Mouse (Mus musculus) embryonic facial prominence, embryonic 13.5 days (tissue): ENCODE data around the gene Zfp882. TPM values are rescaled to one million over a fixed set of nuclear protein-coding genes. Genes with fewer than 3 reads are reported as not detected.

Experiments used
- ATAC-seq: fragments of 200-750 bp; cut with Nextera tagmentation; 2 replicates; pipeline ENCODE4 v1.8.0; 2017; ENCODE audit warnings: low read depth; ENCODE audit not compliant: insufficient number of reproducible peaks, insufficient read depth, low FRiP score, low TSS enrichment
- H3K27ac ChIP-seq: fragments of 300-500 bp; sonication (generic); 2 replicates; pipeline ENCODE4 v1.5.1; 2015; ENCODE audit warnings: moderate library complexity, mild to moderate bottlenecking, inconsistent platforms
- H3K27me3 ChIP-seq: fragments of 300-500 bp; sonication (generic); 2 replicates; pipeline ENCODE4 v1.6.1; 2015; ENCODE audit warnings: mild to moderate bottlenecking, inconsistent platforms
- H3K36me3 ChIP-seq: fragments of 300-500 bp; sonication (generic); 2 replicates; pipeline ENCODE4 v1.6.1; 2015; ENCODE audit warnings: mild to moderate bottlenecking, inconsistent platforms
- H3K4me1 ChIP-seq: fragments of 300-500 bp; sonication (generic); 2 replicates; pipeline ENCODE4 v1.6.1; 2015; ENCODE audit warnings: inconsistent platforms
- H3K4me2 ChIP-seq: fragments of 300-500 bp; sonication (generic); 2 replicates; pipeline ENCODE4 v1.6.1; 2015; ENCODE audit warnings: moderate library complexity, mild to moderate bottlenecking, inconsistent platforms
- H3K4me3 ChIP-seq: fragments of 300-500 bp; sonication (generic); 2 replicates; pipeline ENCODE4 v1.5.1; 2015; ENCODE audit warnings: mild to moderate bottlenecking, inconsistent platforms
- H3K9ac ChIP-seq: fragments of 300-500 bp; sonication (generic); 2 replicates; pipeline ENCODE4 v1.6.1; 2015; ENCODE audit warnings: mild to moderate bottlenecking, inconsistent platforms
- H3K9me3 ChIP-seq: fragments of 300-500 bp; sonication (generic); 2 replicates; pipeline ENCODE4 v1.6.1; 2016; ENCODE audit warnings: inconsistent platforms
- WGBS: fragments of 180-500 bp; shearing (Covaris S2); methylation state at CpG from one replicate; pipeline ENCODE4 v1.1.7; 2015; ENCODE audit warnings: mixed read lengths; 5-methylcytosine and 5-hydroxymethylcytosine counted together
- polyA plus RNA-seq: library from polyadenylated mRNA; unstranded; fragments of >200 nt; fragmentation: Nextera tagmentation; extraction: Ambion mirVana; gene quantifications from 2 replicates; pipeline ENCODE4 v1.2.1, GENCODE M21; 2015

The Zfp882 gene
- polyA plus RNA-seq, 1 experiment from 2014 or later = 10.2 TPM

- H3K4me1 ChIP-seq = peaks cover 15% of the 10 kb centered on the region
- 96% methylated on average over 9 of the region's 9 CpGs for WGBS
- peaks cover 19% of the 10 kb centered on the region for H3K9me3 ChIP-seq
- no peak for ATAC-seq
- H3K4me2 ChIP-seq = no peak overlapping the region
- H3K9ac ChIP-seq = no peak overlapping the region
- peaks cover 28% of the 10 kb centered on the region for H3K36me3 ChIP-seq
- no peaks in the 10 kb centered on the region for H3K27me3 ChIP-seq
- H3K27ac ChIP-seq = no peak overlapping the region
- no peak overlapping the region for H3K4me3 ChIP-seq
Observed at GRCm38 (mm10) chr8:71954666-71955065, 46.3 kb downstream of the Zfp882 start.

DNA sequence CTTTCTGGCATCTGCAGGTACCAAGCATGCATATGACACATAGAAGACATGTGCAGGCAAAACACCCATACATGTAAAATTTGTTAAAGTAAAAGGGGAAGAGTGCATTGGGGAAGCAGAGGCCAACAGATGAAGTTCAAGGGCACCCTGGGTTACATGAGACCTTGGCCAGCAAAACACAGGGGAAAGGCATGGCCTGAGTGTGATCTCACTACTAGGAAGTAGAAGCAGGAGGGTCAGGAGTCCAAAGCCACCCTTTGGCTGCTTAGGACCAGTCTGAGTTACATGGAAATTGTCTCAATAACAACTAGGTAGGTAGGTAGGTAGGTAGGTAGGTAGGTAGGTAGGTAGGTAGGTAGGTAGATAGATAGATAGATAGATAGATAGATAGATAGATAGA, 52.1 kb downstream of the Zfp882 start:
- H3K27me3 ChIP-seq = no peaks in the 10 kb centered on the region
- no peak overlapping the region for H3K4me3 ChIP-seq
- H3K4me1 ChIP-seq = no peaks in the 10 kb centered on the region
- ATAC-seq = no peak
- H3K4me2 ChIP-seq = no peak overlapping the region
- H3K9ac ChIP-seq = no peak overlapping the region
- no peak overlapping the region for H3K27ac ChIP-seq
- peaks cover 26% of the 10 kb centered on the region for H3K36me3 ChIP-seq
- H3K9me3 ChIP-seq = peaks cover 11% of the 10 kb centered on the region

DNA sequence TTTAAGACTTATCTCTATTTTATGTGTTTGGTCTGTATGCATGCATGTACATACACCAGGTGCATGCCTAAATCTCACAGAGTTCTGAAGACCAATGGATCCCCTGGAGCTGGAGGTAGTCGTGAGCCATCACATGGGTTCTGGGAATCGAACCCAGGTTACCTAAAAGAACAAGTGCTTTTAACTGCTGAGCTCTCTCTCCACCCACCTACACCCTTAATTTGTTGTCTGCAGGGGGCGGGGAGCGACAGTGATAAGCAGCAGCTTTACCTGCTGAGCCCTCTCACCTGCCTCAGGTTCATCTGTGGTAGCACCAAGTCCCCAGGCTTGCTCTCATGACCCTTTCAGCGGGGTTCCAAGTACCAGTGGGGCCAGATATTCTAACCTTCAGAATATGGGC, 53.4 kb downstream of the Zfp882 start:
- Histone ChIP-seq H3K9ac (no peak overlapping the region), H3K4me1 (no peaks in the 10 kb centered on the region), H3K36me3 (peaks cover 40% of the 10 kb centered on the region), H3K4me3 (no peak overlapping the region), H3K4me2 (no peak overlapping the region), H3K9me3 (peaks cover 8% of the 10 kb centered on the region), H3K27ac (no peak overlapping the region), H3K27me3 (no peaks in the 10 kb centered on the region)
- ATAC-seq = no peak
- 86% methylated on average over 5 of the region's 5 CpGs for WGBS

DNA sequence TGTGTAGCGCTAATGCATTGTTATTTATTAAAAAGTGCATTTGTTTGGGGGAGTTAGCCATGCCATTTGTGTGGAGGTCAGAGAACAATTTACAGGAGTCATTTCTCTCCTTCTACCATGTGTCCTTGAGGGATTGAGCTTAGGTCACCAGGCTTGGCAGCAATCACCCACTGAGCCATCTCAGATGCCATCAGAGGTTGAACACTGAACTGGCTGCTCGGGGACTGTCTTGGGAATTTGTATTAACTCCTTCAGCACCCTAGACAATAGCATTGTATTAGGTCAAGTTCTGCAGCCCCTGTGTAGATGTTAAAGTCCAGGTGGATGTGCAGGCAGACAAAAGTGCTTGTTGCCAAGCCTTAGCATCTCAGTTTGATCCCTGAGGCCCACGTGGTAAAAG, 55.6 kb downstream of the Zfp882 start:
- H3K9me3 ChIP-seq = peaks cover 7% of the 10 kb centered on the region; the same call in 1 of the 2 replicates
- H3K4me2 ChIP-seq = no peak overlapping the region
- H3K9ac ChIP-seq = no peak overlapping the region
- no peak for ATAC-seq
- H3K4me1 ChIP-seq = no peaks in the 10 kb centered on the region
- peaks cover 57% of the 10 kb centered on the region for H3K36me3 ChIP-seq
- H3K27me3 ChIP-seq = no peaks in the 10 kb centered on the region
- H3K27ac ChIP-seq = no peak overlapping the region
- H3K4me3 ChIP-seq = no peak overlapping the region
- 83% methylated on average over 3 of the region's 3 CpGs for WGBS

DNA sequence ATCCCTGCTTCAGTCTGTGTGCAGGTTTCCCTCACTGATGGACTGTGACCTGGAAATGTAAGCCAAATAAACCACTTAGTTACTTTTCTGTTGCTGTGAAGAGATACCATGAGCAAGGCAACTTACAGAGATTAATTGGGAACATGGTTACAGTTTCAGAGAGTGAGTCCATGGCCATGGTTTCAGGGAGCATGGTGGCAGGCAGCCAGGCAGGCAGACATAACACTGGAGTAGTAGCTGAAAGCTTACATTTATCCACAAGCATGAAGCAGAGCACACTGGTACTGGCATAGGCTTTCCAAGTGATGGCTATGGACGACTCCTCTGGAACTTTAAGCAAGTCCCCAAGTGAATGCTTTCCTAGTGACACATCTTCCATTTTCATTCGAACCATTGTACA, 56.8 kb downstream of the Zfp882 start:
- no peak for ATAC-seq
- Histone ChIP-seq H3K4me3 (no peak overlapping the region), H3K4me1 (no peaks in the 10 kb centered on the region), H3K9ac (no peak overlapping the region), H3K27ac (no peak overlapping the region), H3K9me3 (peaks cover 7% of the 10 kb centered on the region; the same call in 1 of the 2 replicates), H3K4me2 (no peak overlapping the region), H3K36me3 (peaks cover 66% of the 10 kb centered on the region), H3K27me3 (no peaks in the 10 kb centered on the region)
- 95% methylated on average over 2 of the region's 2 CpGs for WGBS

Other genes starting within 250 kb of the Zfp882 start
- gene Unc13a, start 236.9 kb upstream of the Zfp882 start, polyA plus RNA-seq = 0.87 and 1.2 TPM in 2 replicates
- gene Jak3, start 232.3 kb upstream of the Zfp882 start, polyA plus RNA-seq = 3.7 and 3.9 TPM in 2 replicates
- 0.89 TPM in 1 of 2 replicates, not detected in the other for gene Insl3, start 219.4 kb upstream of the Zfp882 start, polyA plus RNA-seq
- 0.63 and 0.89 TPM in 2 replicates for gene B3gnt3, start 206.8 kb upstream of the Zfp882 start, polyA plus RNA-seq
- gene Fcho1, start 182.9 kb upstream of the Zfp882 start, polyA plus RNA-seq = 4.3 and 5.5 TPM in 2 replicates
- 7.7 and 8.4 TPM in 2 replicates for gene Zfp709, start 26.6 kb upstream of the Zfp882 start, polyA plus RNA-seq
- 25.9 and 28.1 TPM in 2 replicates for gene Zfp617, start within 50 bp of the Zfp882 start, polyA plus RNA-seq
- gene Zfp961, start 42.4 kb downstream of the Zfp882 start, polyA plus RNA-seq = 18.9 and 21.3 TPM in 2 replicates
- 0.34 and 0.56 TPM in 2 replicates for gene Cyp4f18, start 101.0 kb downstream of the Zfp882 start, polyA plus RNA-seq
- not detected in 2 replicates for gene Olfr372, start 132.6 kb downstream of the Zfp882 start, polyA plus RNA-seq
- 0.11 TPM in 1 of 2 replicates, not detected in the other for gene Olfr373, start 174.6 kb downstream of the Zfp882 start, polyA plus RNA-seq
- 0.03 TPM in 2 replicates for gene Olfr374, start 198.4 kb downstream of the Zfp882 start, polyA plus RNA-seq
- 622 and 634 TPM in 2 replicates for gene Tpm4, start 226.4 kb downstream of the Zfp882 start, polyA plus RNA-seq